Mouse (Mus musculus): ENCODE data around the gene Nos1ap. TPM values are rescaled to one million over a fixed set of nuclear protein-coding genes. Genes with fewer than 3 reads are reported as not detected.

The Nos1ap gene
- polyA plus RNA-seq, 1 experiment, result 146 TPM

- no peak for TF ChIP-seq POLR2A (IDR thresholded peaks at IDR 0.05; ENCODE audit: extremely low read depth, insufficient read depth, low read length)
- no peak for TF ChIP-seq CTCF (IDR thresholded peaks at IDR 0.05; ENCODE audit: extremely low read depth, insufficient read depth, low read length)
- H3K4me1 ChIP-seq (ENCODE audit: control insufficient read depth, insufficient read depth, low read length), result peaks cover 8% of the 10 kb centered on the region
- H3K27ac ChIP-seq (ENCODE audit: insufficient read depth, low read length), result no peak overlapping the region
- no peak overlapping the region for H3K4me3 ChIP-seq (ENCODE audit: insufficient read depth, low read length)
These were observed 127.5 kb downstream of the Nos1ap start for GRCm38 (mm10) chr1:170462140-170462539.

- H3K4me1 ChIP-seq (ENCODE audit: control insufficient read depth, insufficient read depth, low read length), result peaks cover 5% of the 10 kb centered on the region
- no peak overlapping the region for H3K4me3 ChIP-seq (ENCODE audit: insufficient read depth, low read length)
- no peak overlapping the region for H3K27ac ChIP-seq (ENCODE audit: insufficient read depth, low read length)
- no peak for TF ChIP-seq POLR2A (IDR thresholded peaks at IDR 0.05; ENCODE audit: extremely low read depth, insufficient read depth, low read length)
- no peak for TF ChIP-seq CTCF (IDR thresholded peaks at IDR 0.05; ENCODE audit: extremely low read depth, insufficient read depth, low read length)
These were observed 129.6 kb downstream of the Nos1ap start for GRCm38 (mm10) chr1:170459896-170460602.

GRCm38 (mm10) chr1:170457673-170458072 is 132.0 kb downstream of the Nos1ap start:
- no peak for TF ChIP-seq CTCF (IDR thresholded peaks at IDR 0.05; ENCODE audit: extremely low read depth, insufficient read depth, low read length)
- TF ChIP-seq POLR2A (IDR thresholded peaks at IDR 0.05; ENCODE audit: extremely low read depth, insufficient read depth, low read length), result no peak
- H3K27ac ChIP-seq (ENCODE audit: insufficient read depth, low read length), result no peak overlapping the region
- no peak overlapping the region for H3K4me3 ChIP-seq (ENCODE audit: insufficient read depth, low read length)
- H3K4me1 ChIP-seq (ENCODE audit: control insufficient read depth, insufficient read depth, low read length), result peaks cover 5% of the 10 kb centered on the region

- TF ChIP-seq CTCF (IDR thresholded peaks at IDR 0.05; ENCODE audit: extremely low read depth, insufficient read depth, low read length) (no peak), POLR2A (IDR thresholded peaks at IDR 0.05; ENCODE audit: extremely low read depth, insufficient read depth, low read length) (no peak)
- Histone ChIP-seq H3K27ac (ENCODE audit: insufficient read depth, low read length) (no peak overlapping the region), H3K4me1 (ENCODE audit: control insufficient read depth, insufficient read depth, low read length) (peaks cover 5% of the 10 kb centered on the region), H3K4me3 (ENCODE audit: insufficient read depth, low read length) (no peak overlapping the region)
These were observed 133.6 kb downstream of the Nos1ap start for GRCm38 (mm10) chr1:170455910-170456700.

- Histone ChIP-seq H3K4me3 (ENCODE audit: insufficient read depth, low read length) (no peak overlapping the region), H3K4me1 (ENCODE audit: control insufficient read depth, insufficient read depth, low read length) (peaks cover 3% of the 10 kb centered on the region), H3K27ac (ENCODE audit: insufficient read depth, low read length) (no peak overlapping the region)
- no peak for TF ChIP-seq POLR2A (IDR thresholded peaks at IDR 0.05; ENCODE audit: extremely low read depth, insufficient read depth, low read length)
- no peak for TF ChIP-seq CTCF (IDR thresholded peaks at IDR 0.05; ENCODE audit: extremely low read depth, insufficient read depth, low read length)
These were observed 134.3 kb downstream of the Nos1ap start for GRCm38 (mm10) chr1:170455387-170455786.

GRCm38 (mm10) chr1:170453455-170453854 is 136.2 kb downstream of the Nos1ap start:
- no peak for TF ChIP-seq POLR2A (IDR thresholded peaks at IDR 0.05; ENCODE audit: extremely low read depth, insufficient read depth, low read length)
- no peak for TF ChIP-seq CTCF (IDR thresholded peaks at IDR 0.05; ENCODE audit: extremely low read depth, insufficient read depth, low read length)
- H3K4me3 ChIP-seq (ENCODE audit: insufficient read depth, low read length), result no peak overlapping the region

GRCm38 (mm10) chr1:170448244-170448643 is 141.4 kb downstream of the Nos1ap start:
- TF ChIP-seq CTCF (IDR thresholded peaks at IDR 0.05; ENCODE audit: extremely low read depth, insufficient read depth, low read length), result no peak
- H3K4me1 ChIP-seq (ENCODE audit: control insufficient read depth, insufficient read depth, low read length), result peaks cover 3% of the 10 kb centered on the region
- no peak overlapping the region for H3K27ac ChIP-seq (ENCODE audit: insufficient read depth, low read length)
- no peak overlapping the region for H3K4me3 ChIP-seq (ENCODE audit: insufficient read depth, low read length)

More at GRCm38 (mm10) chr1:170453455-170453854, 136.2 kb downstream of the Nos1ap start:
- Histone ChIP-seq H3K27ac (ENCODE audit: insufficient read depth, low read length) (no peak overlapping the region), H3K4me1 (ENCODE audit: control insufficient read depth, insufficient read depth, low read length) (no peaks in the 10 kb centered on the region; the same call in 1 of the 2 replicates)

- TF ChIP-seq CTCF (IDR thresholded peaks at IDR 0.05; ENCODE audit: extremely low read depth, insufficient read depth, low read length) (no peak), POLR2A (IDR thresholded peaks at IDR 0.05; ENCODE audit: extremely low read depth, insufficient read depth, low read length) (no peak)
- no peak overlapping the region for H3K4me3 ChIP-seq (ENCODE audit: insufficient read depth, low read length)
- H3K4me1 ChIP-seq (ENCODE audit: control insufficient read depth, insufficient read depth, low read length), result peaks cover 6% of the 10 kb centered on the region
- no peak overlapping the region for H3K27ac ChIP-seq (ENCODE audit: insufficient read depth, low read length)
These were observed 144.2 kb downstream of the Nos1ap start for GRCm38 (mm10) chr1:170445458-170445857.

GRCm38 (mm10) chr1:170440367-170440766 is 149.3 kb downstream of the Nos1ap start:
- peaks cover 5% of the 10 kb centered on the region; the same call in 1 of the 2 replicates for H3K4me1 ChIP-seq (ENCODE audit: control insufficient read depth, insufficient read depth, low read length)
- no peak overlapping the region for H3K4me3 ChIP-seq (ENCODE audit: insufficient read depth, low read length)
- TF ChIP-seq POLR2A (IDR thresholded peaks at IDR 0.05; ENCODE audit: extremely low read depth, insufficient read depth, low read length) (no peak), CTCF (IDR thresholded peaks at IDR 0.05; ENCODE audit: extremely low read depth, insufficient read depth, low read length) (no peak)
- H3K27ac ChIP-seq (ENCODE audit: insufficient read depth, low read length), result no peak overlapping the region
